Mouse (Mus musculus): ENCODE data around the gene Caskin1. TPM values are rescaled to one million over a fixed set of nuclear protein-coding genes. Genes with fewer than 3 reads are reported as not detected.

Gene Caskin1
- polyA plus RNA-seq, 1 experiment from 2014 or later: 0.33 TPM

GRCm38 (mm10) chr17:24544613-24545012 is 56.2 kb downstream of the Caskin1 start:
- no peak overlapping the region for H3K4me2 ChIP-seq (replicated peaks; ENCODE audit: low read depth, low read length)
- 10% methylated on average over 12 of the region's 12 CpGs for WGBS
- DNase-seq (ENCODE audit: low spot score) (no peak), ATAC-seq (no peak)
- no peak for TF ChIP-seq EP300 (IDR thresholded peaks at IDR 0.05)
- peak; percentile 28; the same call in 1 of the 2 replicates for TF ChIP-seq CTCF (IDR thresholded peaks at IDR 0.05)
- H3K4me3 ChIP-seq (ENCODE audit: low read depth, low read length): no peak overlapping the region
- no peak overlapping the region for H3K27ac ChIP-seq (ENCODE audit: low read length)
- no peaks in the 10 kb centered on the region for H3K36me3 ChIP-seq (ENCODE audit: insufficient read depth, low read length)
- H3K9me3 ChIP-seq (ENCODE audit: low read length): no peaks in the 10 kb centered on the region
- H3K27me3 ChIP-seq (replicated peaks; ENCODE audit: insufficient read depth, low read length): no peaks in the 10 kb centered on the region
- H3K4me1 ChIP-seq (ENCODE audit: insufficient read depth, low read depth, low read length): 0 out of 2 replicates have a peak, but pooled peaks cover 3% of the 10 kb centered on the region
- H3K9ac ChIP-seq (replicated peaks; ENCODE audit: low read depth): no peak overlapping the region

DNA sequence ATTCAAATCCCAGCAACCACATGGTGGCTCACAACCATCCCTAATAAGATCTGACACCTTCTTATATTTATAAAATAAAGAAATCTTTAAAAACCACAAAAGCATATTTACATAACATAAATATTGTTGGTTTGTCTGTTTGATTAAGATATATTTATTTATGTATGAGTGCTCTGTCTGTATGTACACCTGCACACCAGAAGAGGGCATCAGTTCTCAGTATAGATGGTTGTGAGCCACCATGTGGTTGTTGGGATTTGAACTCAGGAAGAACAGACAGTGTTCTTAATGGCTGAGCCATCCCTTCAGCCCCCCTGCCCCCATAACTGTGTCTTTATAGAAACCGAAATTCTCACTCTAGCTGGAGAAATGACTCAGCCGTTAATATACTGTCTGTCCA is 56.8 kb downstream of the Caskin1 start:
- H3K36me3 ChIP-seq (ENCODE audit: insufficient read depth, low read length): no peaks in the 10 kb centered on the region

DNA sequence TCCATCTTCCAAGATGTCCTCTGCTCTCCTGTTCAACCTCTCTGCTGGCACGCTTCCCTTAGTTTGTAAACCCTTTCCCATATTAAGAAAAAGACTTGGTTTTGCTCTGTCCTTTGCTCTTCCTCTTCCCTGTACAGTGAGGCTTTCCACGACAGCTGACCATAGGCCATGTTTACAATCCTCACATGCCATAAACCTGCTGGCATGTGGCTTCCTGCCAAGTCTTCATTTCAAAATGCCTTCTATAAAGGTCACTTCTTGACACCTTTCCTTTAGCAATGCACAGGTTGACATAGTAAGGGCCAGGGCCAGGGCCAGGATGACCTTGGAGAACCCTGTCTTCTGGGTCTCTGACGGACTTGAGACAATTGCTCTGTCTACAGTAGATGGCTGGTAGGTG is 57.8 kb downstream of the Caskin1 start:
- no peaks in the 10 kb centered on the region for H3K9me3 ChIP-seq (ENCODE audit: low read length)
- no peaks in the 10 kb centered on the region for H3K36me3 ChIP-seq (ENCODE audit: insufficient read depth, low read length)
- 67% methylated on average over 3 of the region's 3 CpGs for WGBS
- TF ChIP-seq CTCF (IDR thresholded peaks at IDR 0.05) (no peak), EP300 (IDR thresholded peaks at IDR 0.05) (no peak)
- H3K4me1 ChIP-seq (ENCODE audit: insufficient read depth, low read depth, low read length): 0 out of 2 replicates have a peak, but pooled peaks cover 3% of the 10 kb centered on the region
- H3K4me3 ChIP-seq (ENCODE audit: low read depth, low read length): no peak overlapping the region
- ATAC-seq (no peak), DNase-seq (ENCODE audit: low spot score) (peak; percentile 44)
- no peaks in the 10 kb centered on the region for H3K27me3 ChIP-seq (replicated peaks; ENCODE audit: insufficient read depth, low read length)
- no peak overlapping the region for H3K4me2 ChIP-seq (replicated peaks; ENCODE audit: low read depth, low read length)
- H3K27ac ChIP-seq (ENCODE audit: low read length): no peak overlapping the region
- H3K9ac ChIP-seq (replicated peaks; ENCODE audit: low read depth): no peak overlapping the region

More for the DNA sequence above, 56.8 kb downstream of the Caskin1 start:
- Histone ChIP-seq H3K4me2 (replicated peaks; ENCODE audit: low read depth, low read length) (no peak overlapping the region), H3K27me3 (replicated peaks; ENCODE audit: insufficient read depth, low read length) (no peaks in the 10 kb centered on the region), H3K9me3 (ENCODE audit: low read length) (no peaks in the 10 kb centered on the region), H3K4me1 (ENCODE audit: insufficient read depth, low read depth, low read length) (0 out of 2 replicates have a peak, but pooled peaks cover 3% of the 10 kb centered on the region), H3K27ac (ENCODE audit: low read length) (no peak overlapping the region), H3K4me3 (ENCODE audit: low read depth, low read length) (no peak overlapping the region), H3K9ac (replicated peaks; ENCODE audit: low read depth) (no peak overlapping the region)
- ATAC-seq (no peak), DNase-seq (ENCODE audit: low spot score) (no peak)
- TF ChIP-seq CTCF (IDR thresholded peaks at IDR 0.05): peak; percentile 16
- no peak for TF ChIP-seq EP300 (IDR thresholded peaks at IDR 0.05)
- 86% methylated on average over 2 of the region's 2 CpGs for WGBS

DNA sequence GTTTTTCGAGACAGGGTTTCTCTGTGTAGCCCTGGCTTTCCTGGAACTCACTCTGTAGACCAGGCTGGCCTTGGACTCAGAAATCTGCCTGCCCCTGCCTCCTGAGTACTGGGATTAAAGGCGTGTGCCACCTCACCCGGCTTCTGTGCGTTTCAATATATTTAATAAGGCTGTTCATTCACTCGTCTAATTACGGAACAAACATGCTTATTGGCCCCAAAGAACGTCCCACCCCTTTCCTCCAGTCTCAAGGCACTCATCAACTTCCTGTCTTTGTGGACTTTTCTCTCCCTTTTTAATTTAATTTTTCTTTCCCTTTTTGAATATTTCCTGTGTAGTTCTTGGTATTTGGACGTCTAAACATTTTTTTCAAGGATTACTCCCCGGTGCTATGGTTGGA is 60.0 kb downstream of the Caskin1 start:
- H3K9ac ChIP-seq (replicated peaks; ENCODE audit: low read depth): 0 out of 2 replicates have a peak overlapping the region, but pooled peaks have one; percentile 9

GRCm38 (mm10) chr17:24548921-24549617 is 60.7 kb downstream of the Caskin1 start:
- DNase-seq (ENCODE audit: low spot score) (peak; percentile 91), ATAC-seq (no peak)
- H3K27me3 ChIP-seq (replicated peaks; ENCODE audit: insufficient read depth, low read length): no peaks in the 10 kb centered on the region
- H3K9me3 ChIP-seq (ENCODE audit: low read length): no peaks in the 10 kb centered on the region
- peak overlapping the region; percentile 80 for H3K4me3 ChIP-seq (ENCODE audit: low read depth, low read length)
- no peaks in the 10 kb centered on the region for H3K36me3 ChIP-seq (ENCODE audit: insufficient read depth, low read length)
- H3K4me2 ChIP-seq (replicated peaks; ENCODE audit: low read depth, low read length): peak overlapping the region; percentile 72
- WGBS: 1% methylated on average over 23 of the region's 23 CpGs
- H3K4me1 ChIP-seq (ENCODE audit: insufficient read depth, low read depth, low read length): 0 out of 2 replicates have a peak, but pooled peaks cover 3% of the 10 kb centered on the region
- peak overlapping the region; percentile 83 for H3K27ac ChIP-seq (ENCODE audit: low read length)
- TF ChIP-seq EP300 (IDR thresholded peaks at IDR 0.05): no peak
- TF ChIP-seq CTCF (IDR thresholded peaks at IDR 0.05): no peak
- H3K9ac ChIP-seq (replicated peaks; ENCODE audit: low read depth): peak overlapping the region; percentile 9

More for the DNA sequence above, 60.0 kb downstream of the Caskin1 start:
- Histone ChIP-seq H3K4me3 (ENCODE audit: low read depth, low read length) (peak overlapping the region; percentile 80), H3K4me2 (replicated peaks; ENCODE audit: low read depth, low read length) (peak overlapping the region; percentile 72), H3K36me3 (ENCODE audit: insufficient read depth, low read length) (no peaks in the 10 kb centered on the region), H3K9me3 (ENCODE audit: low read length) (no peaks in the 10 kb centered on the region), H3K4me1 (ENCODE audit: insufficient read depth, low read depth, low read length) (0 out of 2 replicates have a peak, but pooled peaks cover 3% of the 10 kb centered on the region), H3K27me3 (replicated peaks; ENCODE audit: insufficient read depth, low read length) (no peaks in the 10 kb centered on the region), H3K27ac (ENCODE audit: low read length) (peak overlapping the region; percentile 83)
- DNase-seq (ENCODE audit: low spot score) (peak; percentile 54), ATAC-seq (no peak)
- TF ChIP-seq EP300 (IDR thresholded peaks at IDR 0.05) (no peak), CTCF (IDR thresholded peaks at IDR 0.05) (no peak)
- 13% methylated on average over 9 of the region's 9 CpGs for WGBS

GRCm38 (mm10) chr17:24549618-24550415 is 61.4 kb downstream of the Caskin1 start, which contains the start of gene Pkd1:
Gene Pkd1 (plus strand): TSS chr17:24549834.
- Histone ChIP-seq H3K4me2 (replicated peaks; ENCODE audit: low read depth, low read length) (peak within 1 kb of the TSS; percentile 87), H3K27ac (ENCODE audit: low read length) (peak within 1 kb of the TSS; percentile 96), H3K9ac (replicated peaks; ENCODE audit: low read depth) (peak within 1 kb of the TSS; percentile 73), H3K4me3 (ENCODE audit: low read depth, low read length) (peak within 1 kb of the TSS; percentile 80), H3K27me3 (replicated peaks; ENCODE audit: insufficient read depth, low read length) (no peaks in the 10 kb centered on the region), H3K4me1 (ENCODE audit: insufficient read depth, low read depth, low read length) (0 out of 2 replicates have a peak, but pooled peaks cover 3% of the 10 kb centered on the region), H3K9me3 (ENCODE audit: low read length) (no peaks in the 10 kb centered on the region), H3K36me3 (ENCODE audit: insufficient read depth, low read length) (no peaks in the 10 kb centered on the region)
- under 1% methylated on average over 49 of the region's 72 CpGs for WGBS
- TF ChIP-seq CTCF (IDR thresholded peaks at IDR 0.05) (peak; percentile 4; the same call in 1 of the 2 replicates), EP300 (IDR thresholded peaks at IDR 0.05) (no peak)
- DNase-seq (ENCODE audit: low spot score) (peak; percentile 100), ATAC-seq (peak; percentile 96)

Measured in lung, postnatal 0 days (tissue).